Mouse (Mus musculus): ENCODE data around the gene Rsrc2.

- no peak for TF ChIP-seq MAFK (IDR thresholded peaks at IDR 0.05; ENCODE audit: insufficient read depth, low read depth, low read length)
- TF ChIP-seq HCFC1 (IDR thresholded peaks at IDR 0.05; ENCODE audit: borderline replicate concordance, insufficient read depth, low read length), result no peak
- no peak for TF ChIP-seq CHD2 (IDR thresholded peaks at IDR 0.05; ENCODE audit: low read depth, low read length)
These were observed 31.5 kb upstream of the Rsrc2 start for GRCm38 (mm10) chr5:123780716-123781115.

All from ES-E14 (cell line).